Mouse (Mus musculus): ENCODE measurements at regions not wholly inside any gene's neighbourhood (a gene's known extent, or its start where the extent isn't known, plus 50 kb on each side); places are given as distances from the start of the nearest gene placed in this dataset.

- no peak for DNase-seq
These were observed 433.4 kb upstream of the Ptbp2 start for GRCm38 (mm10) chr3:120217710-120218109.

- DNase-seq, result no peak
These were observed 430.5 kb upstream of the Ptbp2 start for GRCm38 (mm10) chr3:120214616-120215250.

- no peak for DNase-seq
These were observed 415.1 kb upstream of the Ptbp2 start for GRCm38 (mm10) chr3:120199403-120199802.

- DNase-seq, result no peak
These were observed 410.2 kb upstream of the Ptbp2 start for GRCm38 (mm10) chr3:120194501-120194900.

- peak; percentile 52 for DNase-seq
These were observed 408.4 kb upstream of the Ptbp2 start for GRCm38 (mm10) chr3:120192439-120193326.

- DNase-seq, result no peak
These were observed 405.3 kb upstream of the Ptbp2 start for GRCm38 (mm10) chr3:120189606-120190005.

- no peak for DNase-seq
These were observed 396.8 kb upstream of the Ptbp2 start for GRCm38 (mm10) chr3:120180931-120181610.

- peak; percentile 19 for DNase-seq
These were observed 391.4 kb upstream of the Ptbp2 start for GRCm38 (mm10) chr3:120175632-120176031.

Measured in adrenal gland, adult 2 months (tissue).